Mouse (Mus musculus): Measurements from ENCODE around the gene Flnb. TPM values are rescaled to one million over a fixed set of nuclear protein-coding genes. Genes with fewer than 3 reads are reported as not detected.

Flnb gene
- polyA plus RNA-seq, 1 experiment from 2014 or later, result 14.7 TPM

DNA sequence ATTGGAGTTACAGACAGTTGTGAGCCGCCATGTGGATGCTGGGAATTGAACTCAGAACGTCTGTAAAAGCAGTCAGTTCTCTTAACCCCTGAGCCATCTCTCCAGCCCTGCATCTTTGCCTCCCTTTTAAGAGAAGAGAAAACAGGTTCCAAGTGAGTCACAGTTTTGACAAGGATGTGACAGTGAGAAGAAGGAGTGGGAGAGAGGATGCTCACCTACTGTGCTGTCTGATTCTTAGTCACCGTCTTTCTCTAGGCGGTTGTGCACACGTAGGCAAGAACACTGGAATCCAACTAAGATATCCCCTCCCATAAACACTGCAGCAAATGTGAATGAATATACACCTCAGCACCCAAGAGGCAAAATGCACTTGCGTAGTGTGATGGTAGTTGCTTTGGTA is 157.4 kb downstream of the Flnb start:
- Histone ChIP-seq H3K27ac (replicated peaks; ENCODE audit: low read depth, low read length) (no peak overlapping the region), H3K9me3 (replicated peaks; ENCODE audit: control insufficient read depth, low read length) (no peaks in the 10 kb centered on the region), H3K27me3 (ENCODE audit: control insufficient read depth, insufficient read depth, low read length) (no peaks in the 10 kb centered on the region), H3K4me2 (ENCODE audit: low read depth, low read length) (no peak overlapping the region), H3K9ac (replicated peaks; ENCODE audit: low read length) (no peak overlapping the region), H3K36me3 (replicated peaks; ENCODE audit: control insufficient read depth, insufficient read depth, low read depth, low read length) (no peaks in the 10 kb centered on the region), H3K4me1 (ENCODE audit: control insufficient read depth, insufficient read depth, low read length) (no peaks in the 10 kb centered on the region), H3K4me3 (ENCODE audit: low read depth, low read length) (no peak overlapping the region)
- no peak for DNase-seq (ENCODE audit: low spot score)
- ATAC-seq (replicated peaks; ENCODE audit: insufficient number of reproducible peaks, low FRiP score, low TSS enrichment, low read depth), result no peak
- WGBS, result 81% methylated on average over 6 of the region's 6 CpGs

DNA sequence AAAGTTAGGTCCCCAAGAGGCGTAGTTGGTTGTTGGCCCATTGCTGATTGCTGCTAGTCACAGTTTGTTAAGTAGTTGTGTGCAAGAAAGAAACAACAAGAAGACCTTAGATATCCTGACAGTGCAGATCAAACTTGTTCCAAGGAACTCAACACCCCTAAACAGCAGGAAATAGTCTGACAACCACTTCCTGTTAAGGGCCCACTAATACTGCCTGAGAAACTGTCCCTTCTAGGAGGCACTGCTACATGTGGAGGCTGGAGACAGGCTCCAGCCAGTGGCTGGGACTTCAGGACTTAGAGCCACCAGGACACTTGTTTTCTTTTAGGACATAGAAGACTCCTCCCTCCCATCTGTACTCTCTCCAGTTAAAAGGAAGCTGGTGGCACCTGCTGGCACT is 159.7 kb downstream of the Flnb start:
- Histone ChIP-seq H3K27me3 (ENCODE audit: control insufficient read depth, insufficient read depth, low read length) (no peaks in the 10 kb centered on the region), H3K36me3 (replicated peaks; ENCODE audit: control insufficient read depth, insufficient read depth, low read depth, low read length) (no peaks in the 10 kb centered on the region), H3K4me1 (ENCODE audit: control insufficient read depth, insufficient read depth, low read length) (no peaks in the 10 kb centered on the region), H3K27ac (replicated peaks; ENCODE audit: low read depth, low read length) (no peak overlapping the region), H3K4me2 (ENCODE audit: low read depth, low read length) (no peak overlapping the region), H3K4me3 (ENCODE audit: low read depth, low read length) (no peak overlapping the region), H3K9me3 (replicated peaks; ENCODE audit: control insufficient read depth, low read length) (no peaks in the 10 kb centered on the region), H3K9ac (replicated peaks; ENCODE audit: low read length) (no peak overlapping the region)
- DNase-seq (ENCODE audit: low spot score) (no peak), ATAC-seq (replicated peaks; ENCODE audit: insufficient number of reproducible peaks, low FRiP score, low TSS enrichment, low read depth) (no peak)
- WGBS, result 89% methylated on average over 1 of the region's 1 CpGs

DNA sequence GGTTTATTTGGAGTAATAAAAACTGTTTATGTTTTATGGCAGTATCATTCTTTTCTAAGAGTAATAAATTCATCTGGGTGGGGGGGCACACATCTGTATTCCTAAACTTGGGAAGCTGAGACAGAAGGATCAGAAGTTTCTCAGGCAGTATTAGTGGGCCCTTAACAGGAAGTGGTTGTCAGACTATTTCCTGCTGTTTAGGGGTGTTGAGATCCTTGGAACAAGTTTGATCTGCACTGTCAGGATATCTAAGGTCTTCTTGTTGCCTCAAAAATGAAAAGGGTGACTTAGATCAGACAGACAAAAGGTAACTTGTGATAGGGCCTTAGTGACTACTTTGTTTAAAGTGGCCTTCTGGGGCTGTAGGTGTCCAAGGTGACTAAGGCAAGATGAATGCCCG is 160.4 kb downstream of the Flnb start:
- Histone ChIP-seq H3K4me3 (ENCODE audit: low read depth, low read length) (no peak overlapping the region), H3K9ac (replicated peaks; ENCODE audit: low read length) (no peak overlapping the region), H3K36me3 (replicated peaks; ENCODE audit: control insufficient read depth, insufficient read depth, low read depth, low read length) (no peaks in the 10 kb centered on the region), H3K4me2 (ENCODE audit: low read depth, low read length) (no peak overlapping the region), H3K27ac (replicated peaks; ENCODE audit: low read depth, low read length) (no peak overlapping the region), H3K9me3 (replicated peaks; ENCODE audit: control insufficient read depth, low read length) (no peaks in the 10 kb centered on the region), H3K4me1 (ENCODE audit: control insufficient read depth, insufficient read depth, low read length) (no peaks in the 10 kb centered on the region), H3K27me3 (ENCODE audit: control insufficient read depth, insufficient read depth, low read length) (no peaks in the 10 kb centered on the region)
- no peak for DNase-seq (ENCODE audit: low spot score)
- WGBS, result 78% methylated on average over 1 of the region's 1 CpGs
- ATAC-seq (replicated peaks; ENCODE audit: insufficient number of reproducible peaks, low FRiP score, low TSS enrichment, low read depth), result no peak

DNA sequence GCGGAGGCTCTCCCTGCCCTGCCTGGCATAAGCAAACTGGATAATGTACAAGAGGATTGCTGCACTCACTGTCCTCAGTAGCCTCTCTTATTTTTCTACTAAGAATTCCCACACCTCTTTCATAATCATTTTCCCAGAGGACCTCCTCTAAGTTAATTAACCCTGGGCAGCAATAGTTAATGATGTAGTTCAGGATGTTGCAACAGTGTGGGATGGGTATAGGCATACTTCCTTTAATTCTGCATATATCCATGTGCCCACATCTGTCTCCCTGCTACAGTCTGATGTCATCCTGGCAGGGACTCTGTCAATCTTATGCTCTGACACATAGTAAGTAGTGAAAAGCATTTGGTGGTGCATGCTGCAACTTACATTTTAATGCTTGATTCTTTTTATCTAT is 163.5 kb downstream of the Flnb start:
- no peak for ATAC-seq (replicated peaks; ENCODE audit: insufficient number of reproducible peaks, low FRiP score, low TSS enrichment, low read depth)
- Histone ChIP-seq H3K4me2 (ENCODE audit: low read depth, low read length) (no peak overlapping the region), H3K36me3 (replicated peaks; ENCODE audit: control insufficient read depth, insufficient read depth, low read depth, low read length) (no peaks in the 10 kb centered on the region), H3K27me3 (ENCODE audit: control insufficient read depth, insufficient read depth, low read length) (no peaks in the 10 kb centered on the region), H3K27ac (replicated peaks; ENCODE audit: low read depth, low read length) (no peak overlapping the region), H3K9me3 (replicated peaks; ENCODE audit: control insufficient read depth, low read length) (no peaks in the 10 kb centered on the region), H3K9ac (replicated peaks; ENCODE audit: low read length) (no peak overlapping the region), H3K4me3 (ENCODE audit: low read depth, low read length) (no peak overlapping the region), H3K4me1 (ENCODE audit: control insufficient read depth, insufficient read depth, low read length) (no peaks in the 10 kb centered on the region)
- no peak for DNase-seq (ENCODE audit: low spot score)
- 100% methylated on average over 1 of the region's 1 CpGs for WGBS

DNA sequence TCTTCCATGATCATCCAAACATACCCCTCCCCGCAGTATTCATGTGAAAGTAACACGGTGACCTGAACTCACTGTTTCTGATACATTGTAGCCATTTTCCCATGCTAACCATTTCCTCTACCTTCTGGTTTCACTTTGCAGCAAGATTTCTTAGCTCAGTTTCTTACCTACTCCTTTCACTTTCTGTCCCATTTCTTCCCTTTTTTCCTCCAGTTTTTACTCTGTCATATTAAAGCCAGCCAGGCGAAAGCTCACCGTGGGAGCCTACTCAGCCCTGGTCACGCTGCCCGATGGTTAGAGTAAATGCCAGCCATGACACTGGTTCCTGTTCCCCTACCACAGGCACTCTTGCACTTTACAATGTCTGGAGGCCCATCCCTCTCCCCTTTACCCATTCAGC is 169.2 kb downstream of the Flnb start:
- no peak for ATAC-seq (replicated peaks; ENCODE audit: insufficient number of reproducible peaks, low FRiP score, low TSS enrichment, low read depth)
- Histone ChIP-seq H3K9me3 (replicated peaks; ENCODE audit: control insufficient read depth, low read length) (no peaks in the 10 kb centered on the region), H3K9ac (replicated peaks; ENCODE audit: low read length) (no peak overlapping the region), H3K4me2 (ENCODE audit: low read depth, low read length) (no peak overlapping the region), H3K27ac (replicated peaks; ENCODE audit: low read depth, low read length) (no peak overlapping the region), H3K4me1 (ENCODE audit: control insufficient read depth, insufficient read depth, low read length) (no peaks in the 10 kb centered on the region), H3K36me3 (replicated peaks; ENCODE audit: control insufficient read depth, insufficient read depth, low read depth, low read length) (no peaks in the 10 kb centered on the region), H3K27me3 (ENCODE audit: control insufficient read depth, insufficient read depth, low read length) (no peaks in the 10 kb centered on the region), H3K4me3 (ENCODE audit: low read depth, low read length) (no peak overlapping the region)
- no peak for DNase-seq (ENCODE audit: low spot score)
- WGBS, result 94% methylated on average over 6 of the region's 6 CpGs

DNA sequence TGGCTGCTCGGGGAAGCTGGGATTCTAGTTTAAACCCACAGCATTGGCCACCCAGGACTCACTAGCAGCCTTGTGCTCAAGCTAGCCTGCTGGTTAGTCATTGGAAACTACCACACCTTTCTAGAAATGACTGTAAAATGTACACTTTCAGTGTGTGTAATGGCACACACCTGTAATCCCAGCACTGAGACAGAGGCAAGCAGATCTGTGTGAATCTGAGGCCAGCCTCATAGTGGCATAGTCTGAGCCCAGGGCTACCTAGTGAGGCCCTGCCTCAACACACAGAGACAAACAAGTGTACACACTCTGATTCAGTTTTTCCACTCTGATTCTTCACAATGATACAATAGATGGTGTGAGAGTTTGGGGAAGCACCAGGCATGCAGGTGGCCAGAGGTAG is 171.6 kb downstream of the Flnb start:
- H3K36me3 ChIP-seq (replicated peaks; ENCODE audit: control insufficient read depth, insufficient read depth, low read depth, low read length), result no peaks in the 10 kb centered on the region
- DNase-seq (ENCODE audit: low spot score), result no peak
- H3K4me1 ChIP-seq (ENCODE audit: control insufficient read depth, insufficient read depth, low read length), result no peaks in the 10 kb centered on the region
- H3K4me2 ChIP-seq (ENCODE audit: low read depth, low read length), result no peak overlapping the region
- WGBS, result 71% methylated on average over 1 of the region's 1 CpGs
- ATAC-seq (replicated peaks; ENCODE audit: insufficient number of reproducible peaks, low FRiP score, low TSS enrichment, low read depth), result no peak
- H3K27ac ChIP-seq (replicated peaks; ENCODE audit: low read depth, low read length), result no peak overlapping the region
- H3K9me3 ChIP-seq (replicated peaks; ENCODE audit: control insufficient read depth, low read length), result no peaks in the 10 kb centered on the region
- H3K9ac ChIP-seq (replicated peaks; ENCODE audit: low read length), result no peak overlapping the region
- no peak overlapping the region for H3K4me3 ChIP-seq (ENCODE audit: low read depth, low read length)
- no peaks in the 10 kb centered on the region for H3K27me3 ChIP-seq (ENCODE audit: control insufficient read depth, insufficient read depth, low read length)

DNA sequence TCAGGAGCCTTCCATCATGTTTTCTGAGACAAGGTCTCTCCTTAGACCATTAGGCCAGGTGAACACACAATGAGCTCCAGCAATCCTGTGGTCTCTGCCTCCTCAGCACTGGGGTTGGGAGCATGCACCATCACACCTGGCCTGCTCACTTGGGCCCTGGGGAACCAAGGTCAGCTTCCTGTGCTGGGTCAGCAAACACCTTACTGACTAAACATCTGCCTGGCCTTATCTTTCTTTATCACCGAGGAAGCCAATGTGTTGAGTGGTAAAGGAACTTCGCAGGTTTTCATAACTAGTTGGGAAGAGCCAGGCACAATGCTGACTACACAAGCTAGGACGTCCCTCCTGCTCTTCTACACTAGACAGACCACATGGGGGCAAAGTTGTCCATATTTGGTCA is 172.2 kb downstream of the Flnb start:
- ATAC-seq (replicated peaks; ENCODE audit: insufficient number of reproducible peaks, low FRiP score, low TSS enrichment, low read depth) (no peak), DNase-seq (ENCODE audit: low spot score) (no peak)
- Histone ChIP-seq H3K36me3 (replicated peaks; ENCODE audit: control insufficient read depth, insufficient read depth, low read depth, low read length) (no peaks in the 10 kb centered on the region), H3K4me2 (ENCODE audit: low read depth, low read length) (no peak overlapping the region), H3K9ac (replicated peaks; ENCODE audit: low read length) (no peak overlapping the region), H3K27me3 (ENCODE audit: control insufficient read depth, insufficient read depth, low read length) (no peaks in the 10 kb centered on the region), H3K4me3 (ENCODE audit: low read depth, low read length) (no peak overlapping the region), H3K4me1 (ENCODE audit: control insufficient read depth, insufficient read depth, low read length) (no peaks in the 10 kb centered on the region), H3K9me3 (replicated peaks; ENCODE audit: control insufficient read depth, low read length) (no peaks in the 10 kb centered on the region), H3K27ac (replicated peaks; ENCODE audit: low read depth, low read length) (no peak overlapping the region)
- 74% methylated on average over 3 of the region's 3 CpGs for WGBS

DNA sequence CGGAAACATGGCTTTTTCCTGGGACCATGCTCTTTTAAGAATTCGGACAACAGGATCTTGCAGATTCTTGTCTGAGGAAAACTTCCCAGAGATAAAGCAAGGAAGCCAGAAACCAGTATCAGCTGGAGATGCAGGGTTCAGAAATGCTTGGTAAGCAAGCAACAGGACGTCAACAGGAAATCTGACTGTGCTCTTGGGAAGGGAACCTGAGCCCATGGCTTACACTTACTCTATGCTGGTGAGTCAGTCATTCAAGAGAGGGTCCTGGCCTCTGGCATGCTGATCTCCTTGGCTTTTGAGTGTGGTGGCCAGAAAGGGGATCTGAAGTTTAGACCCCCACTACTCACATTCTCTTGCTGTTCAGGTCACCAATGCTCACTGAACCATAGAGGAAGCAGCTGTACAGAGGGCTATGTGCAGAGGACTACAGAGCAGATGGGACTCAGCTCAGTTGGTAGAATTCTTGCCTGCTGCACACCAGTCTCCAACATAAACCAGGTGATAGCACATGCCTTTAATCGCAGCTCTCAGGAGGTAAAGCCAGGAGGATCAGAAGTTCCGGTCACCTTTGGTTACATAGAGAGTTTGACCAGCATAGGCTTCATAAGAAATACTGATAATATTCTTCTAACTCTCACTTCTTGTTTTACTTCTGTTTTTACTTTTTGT is 173.5 kb downstream of the Flnb start:
- no peak overlapping the region for H3K9ac ChIP-seq (replicated peaks; ENCODE audit: low read length)
- H3K4me2 ChIP-seq (ENCODE audit: low read depth, low read length), result no peak overlapping the region
- H3K4me3 ChIP-seq (ENCODE audit: low read depth, low read length), result no peak overlapping the region
- H3K27ac ChIP-seq (replicated peaks; ENCODE audit: low read depth, low read length), result no peak overlapping the region
- ATAC-seq (replicated peaks; ENCODE audit: insufficient number of reproducible peaks, low FRiP score, low TSS enrichment, low read depth) (no peak), DNase-seq (ENCODE audit: low spot score) (no peak)
- H3K27me3 ChIP-seq (ENCODE audit: control insufficient read depth, insufficient read depth, low read length), result no peaks in the 10 kb centered on the region
- H3K4me1 ChIP-seq (ENCODE audit: control insufficient read depth, insufficient read depth, low read length), result no peaks in the 10 kb centered on the region
- 80% methylated on average over 5 of the region's 5 CpGs for WGBS
- H3K9me3 ChIP-seq (replicated peaks; ENCODE audit: control insufficient read depth, low read length), result no peaks in the 10 kb centered on the region
- H3K36me3 ChIP-seq (replicated peaks; ENCODE audit: control insufficient read depth, insufficient read depth, low read depth, low read length), result no peaks in the 10 kb centered on the region

Data from embryonic facial prominence, embryonic 11.5 days (tissue).